Mouse (Mus musculus): ENCODE data around the gene Tmem131. TPM values are rescaled to one million over a fixed set of nuclear protein-coding genes. Genes with fewer than 3 reads are reported as not detected.

Gene Tmem131
- polyA plus RNA-seq, 1 experiment from 2014 or later = 15.6 TPM

DNA sequence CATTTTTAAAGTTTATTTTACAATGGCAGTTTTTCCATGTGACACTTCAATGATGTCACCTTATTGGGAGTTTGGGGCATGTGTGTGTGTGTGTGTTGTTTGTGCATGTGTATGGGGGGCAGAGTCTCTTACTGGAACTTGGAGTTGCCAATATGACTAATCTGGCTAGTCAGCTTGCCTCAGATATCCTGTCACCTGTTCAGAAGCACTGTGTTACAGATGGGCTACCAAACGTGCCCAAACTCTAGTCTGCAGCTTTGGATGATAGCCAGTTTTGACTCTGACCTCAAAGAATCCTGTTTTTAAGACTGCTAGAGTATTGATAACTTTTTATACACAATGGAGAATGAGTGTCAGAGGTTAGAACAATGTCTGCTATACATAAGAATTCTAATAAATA lies 64.3 kb downstream of the Tmem131 start:
- Histone ChIP-seq H3K36me3 (peaks cover 27% of the 10 kb centered on the region), H3K4me2 (no peak overlapping the region), H3K9me3 (no peaks in the 10 kb centered on the region), H3K4me3 (replicated peaks) (no peak overlapping the region), H3K4me1 (replicated peaks) (peaks cover 7% of the 10 kb centered on the region), H3K9ac (replicated peaks) (no peak overlapping the region), H3K27me3 (no peaks in the 10 kb centered on the region), H3K27ac (no peak overlapping the region)
- ATAC-seq (ENCODE audit: insufficient number of reproducible peaks, insufficient read depth, low FRiP score, low TSS enrichment, low read depth) = no peak
- 63% methylated on average over 1 of the region's 1 CpGs for WGBS

DNA sequence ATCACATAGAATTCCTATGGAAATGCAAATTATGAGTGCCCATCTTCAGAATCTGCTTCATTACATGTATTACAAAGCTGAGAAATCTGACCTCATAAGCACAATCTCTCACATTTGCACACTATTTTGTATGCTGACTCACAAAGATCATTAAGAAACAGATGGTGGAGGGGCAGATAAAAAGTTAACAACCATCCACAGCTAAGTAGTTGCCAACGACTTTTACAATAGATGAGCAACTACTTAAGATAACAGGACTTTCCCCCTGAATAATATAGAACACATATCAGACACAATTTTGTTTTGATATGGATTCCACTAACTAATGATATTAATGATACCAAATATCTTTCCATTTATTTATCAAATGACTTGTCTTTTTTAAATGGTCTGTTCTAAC lies 66.3 kb downstream of the Tmem131 start:
- H3K4me1 ChIP-seq (replicated peaks) = no peaks in the 10 kb centered on the region
- no peak overlapping the region for H3K4me3 ChIP-seq (replicated peaks)
- ATAC-seq (ENCODE audit: insufficient number of reproducible peaks, insufficient read depth, low FRiP score, low TSS enrichment, low read depth) = no peak
- no peak overlapping the region for H3K9ac ChIP-seq (replicated peaks)
- H3K27me3 ChIP-seq = no peaks in the 10 kb centered on the region
- no peak overlapping the region for H3K4me2 ChIP-seq
- peaks cover 30% of the 10 kb centered on the region for H3K36me3 ChIP-seq
- H3K27ac ChIP-seq = no peak overlapping the region
- no peaks in the 10 kb centered on the region for H3K9me3 ChIP-seq
- WGBS = 71% methylated on average over 1 of the region's 1 CpGs

DNA sequence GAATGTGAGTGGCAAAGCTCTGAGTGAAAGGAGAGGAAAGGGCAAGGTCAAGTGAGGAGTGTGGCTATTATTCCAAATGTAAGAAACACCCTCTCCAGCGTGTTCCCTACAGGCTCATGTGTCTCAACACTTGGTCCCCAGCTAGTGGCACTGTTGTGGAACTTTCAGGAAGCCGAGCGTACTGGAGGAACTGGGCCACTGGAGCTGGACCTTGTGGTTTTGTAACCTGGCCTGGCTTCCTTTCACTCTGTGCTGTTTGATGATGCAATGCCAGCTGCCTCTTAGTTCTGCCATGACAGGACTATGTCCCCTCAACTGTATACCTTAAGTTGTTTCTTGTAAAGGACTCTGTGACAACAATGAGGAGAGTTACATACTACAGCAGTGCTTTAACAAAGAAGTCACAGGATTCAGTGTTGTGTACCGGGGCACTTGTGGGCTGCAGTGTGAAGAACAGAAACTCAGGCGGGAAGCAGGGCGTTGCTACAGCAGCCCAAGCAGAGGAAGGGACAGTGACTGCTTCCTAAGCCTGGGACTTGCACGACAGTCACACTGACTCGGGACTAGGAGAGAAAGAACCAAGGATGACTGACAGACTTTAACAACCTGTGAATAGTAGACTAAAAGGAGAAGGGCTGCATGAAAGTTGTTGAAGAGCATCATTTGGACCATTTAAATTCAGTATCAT lies 68.4 kb downstream of the Tmem131 start:
- H3K4me2 ChIP-seq = no peak overlapping the region
- no peak for ATAC-seq (ENCODE audit: insufficient number of reproducible peaks, insufficient read depth, low FRiP score, low TSS enrichment, low read depth)

DNA sequence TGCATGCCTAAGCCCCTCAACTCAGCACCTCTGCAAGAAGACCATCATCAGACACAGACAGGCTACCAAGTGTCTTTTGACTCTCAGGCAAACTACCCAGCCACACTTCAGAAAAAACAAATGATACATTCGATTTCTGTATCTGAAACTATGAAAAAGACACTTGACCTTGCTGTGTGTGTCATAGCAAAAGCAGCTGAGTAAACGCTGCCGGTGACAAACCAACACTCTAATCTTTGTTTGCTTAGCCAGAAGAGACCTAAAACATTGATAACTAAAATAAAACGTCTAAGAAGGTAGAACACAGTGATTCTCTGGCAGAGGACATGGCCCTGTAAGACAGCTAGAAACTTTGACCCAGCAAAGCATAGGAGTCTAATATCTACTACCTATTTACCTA lies 72.2 kb downstream of the Tmem131 start:
- Histone ChIP-seq H3K4me3 (replicated peaks) (no peak overlapping the region), H3K27ac (no peak overlapping the region), H3K9me3 (no peaks in the 10 kb centered on the region), H3K36me3 (peaks cover 19% of the 10 kb centered on the region; the same call in 1 of the 2 replicates), H3K4me1 (replicated peaks) (no peaks in the 10 kb centered on the region), H3K9ac (replicated peaks) (no peak overlapping the region), H3K27me3 (no peaks in the 10 kb centered on the region), H3K4me2 (no peak overlapping the region)
- WGBS = 88% methylated on average over 4 of the region's 4 CpGs
- ATAC-seq (ENCODE audit: insufficient number of reproducible peaks, insufficient read depth, low FRiP score, low TSS enrichment, low read depth) = no peak

More for the DNA sequence above, 68.4 kb downstream of the Tmem131 start:
- H3K36me3 ChIP-seq = peaks cover 24% of the 10 kb centered on the region
- no peak overlapping the region for H3K27ac ChIP-seq
- no peak overlapping the region for H3K4me3 ChIP-seq (replicated peaks)
- 88% methylated on average over 8 of the region's 8 CpGs for WGBS
- H3K4me1 ChIP-seq (replicated peaks) = no peaks in the 10 kb centered on the region
- no peak overlapping the region for H3K9ac ChIP-seq (replicated peaks)
- no peaks in the 10 kb centered on the region for H3K9me3 ChIP-seq
- no peaks in the 10 kb centered on the region for H3K27me3 ChIP-seq

DNA sequence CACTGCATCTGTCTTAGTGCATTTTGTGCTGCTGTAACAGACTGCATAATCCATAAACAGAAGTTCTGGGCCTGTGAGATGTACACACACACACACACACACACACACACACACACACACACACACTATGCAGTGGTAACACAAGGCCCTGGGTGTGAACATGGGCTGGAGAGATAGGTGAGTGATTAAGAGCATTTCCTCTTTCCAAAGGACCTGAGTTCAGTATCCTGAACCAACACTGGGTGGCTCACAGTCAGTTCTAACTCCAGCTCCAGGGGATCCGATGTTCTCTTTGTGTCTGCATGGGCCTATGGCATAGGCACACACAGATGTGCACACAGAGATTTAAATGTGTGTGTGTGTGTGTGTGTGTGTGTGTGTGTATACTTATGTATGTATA lies 72.9 kb downstream of the Tmem131 start:
- Histone ChIP-seq H3K36me3 (peaks cover 16% of the 10 kb centered on the region; the same call in 1 of the 2 replicates), H3K27ac (no peak overlapping the region), H3K9ac (replicated peaks) (no peak overlapping the region), H3K9me3 (no peaks in the 10 kb centered on the region), H3K4me1 (replicated peaks) (no peaks in the 10 kb centered on the region), H3K4me2 (no peak overlapping the region), H3K4me3 (replicated peaks) (no peak overlapping the region), H3K27me3 (no peaks in the 10 kb centered on the region)
- ATAC-seq (ENCODE audit: insufficient number of reproducible peaks, insufficient read depth, low FRiP score, low TSS enrichment, low read depth) = no peak
- 95% methylated on average over 1 of the region's 1 CpGs for WGBS

DNA sequence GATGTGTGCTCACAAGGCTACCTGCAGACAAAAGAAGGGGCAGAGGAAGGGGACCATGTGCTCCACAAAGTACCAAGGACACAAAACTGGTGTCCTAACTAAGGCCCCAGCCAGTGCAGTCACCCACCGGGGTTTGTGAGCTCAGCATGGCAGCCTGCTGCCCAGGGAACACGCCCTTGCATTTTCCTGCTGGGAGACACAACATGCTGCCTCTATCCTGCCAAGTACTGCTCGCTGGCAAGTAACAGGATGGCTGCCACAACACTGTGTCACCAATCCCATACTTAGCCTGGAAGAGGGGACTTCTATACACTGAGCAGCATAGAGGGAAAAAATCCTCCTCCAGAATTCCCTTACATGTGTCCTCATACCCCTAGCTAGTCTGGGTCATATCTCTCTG lies 78.7 kb downstream of the Tmem131 start:
- Histone ChIP-seq H3K27me3 (no peaks in the 10 kb centered on the region), H3K4me2 (no peak overlapping the region), H3K36me3 (no peaks in the 10 kb centered on the region; the same call in 1 of the 2 replicates), H3K27ac (no peak overlapping the region), H3K9me3 (no peaks in the 10 kb centered on the region), H3K9ac (replicated peaks) (no peak overlapping the region), H3K4me1 (replicated peaks) (peaks cover 24% of the 10 kb centered on the region), H3K4me3 (replicated peaks) (no peak overlapping the region)
- no peak for ATAC-seq (ENCODE audit: insufficient number of reproducible peaks, insufficient read depth, low FRiP score, low TSS enrichment, low read depth)
- WGBS = 80% methylated on average over 3 of the region's 3 CpGs

DNA sequence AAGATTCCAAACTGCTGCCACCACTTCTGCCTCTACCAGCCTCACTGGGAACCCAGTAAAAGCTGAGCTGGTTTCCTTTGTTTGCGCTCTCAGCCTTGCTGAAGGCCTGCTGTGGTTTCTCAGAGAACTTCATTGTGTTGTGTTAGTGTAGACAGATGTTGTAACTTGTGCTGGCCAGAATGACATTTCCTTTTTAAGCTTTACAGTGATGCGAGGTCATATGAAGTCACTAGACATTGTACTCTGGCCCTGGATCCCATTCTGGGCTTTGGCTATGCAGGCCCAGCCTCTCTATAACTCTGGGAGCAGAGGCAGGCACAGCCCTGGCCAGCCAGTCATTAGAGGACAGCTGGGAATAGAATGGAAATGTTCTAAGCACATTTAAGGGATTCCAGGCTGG lies 81.7 kb downstream of the Tmem131 start:
- Histone ChIP-seq H3K36me3 (no peaks in the 10 kb centered on the region), H3K27me3 (no peaks in the 10 kb centered on the region), H3K4me2 (no peak overlapping the region), H3K4me1 (replicated peaks) (peaks cover 27% of the 10 kb centered on the region), H3K27ac (peak overlapping the region; percentile 81), H3K9ac (replicated peaks) (no peak overlapping the region), H3K9me3 (no peaks in the 10 kb centered on the region), H3K4me3 (replicated peaks) (no peak overlapping the region)
- WGBS = 75% methylated on average over 2 of the region's 2 CpGs
- ATAC-seq (ENCODE audit: insufficient number of reproducible peaks, insufficient read depth, low FRiP score, low TSS enrichment, low read depth) = no peak

DNA sequence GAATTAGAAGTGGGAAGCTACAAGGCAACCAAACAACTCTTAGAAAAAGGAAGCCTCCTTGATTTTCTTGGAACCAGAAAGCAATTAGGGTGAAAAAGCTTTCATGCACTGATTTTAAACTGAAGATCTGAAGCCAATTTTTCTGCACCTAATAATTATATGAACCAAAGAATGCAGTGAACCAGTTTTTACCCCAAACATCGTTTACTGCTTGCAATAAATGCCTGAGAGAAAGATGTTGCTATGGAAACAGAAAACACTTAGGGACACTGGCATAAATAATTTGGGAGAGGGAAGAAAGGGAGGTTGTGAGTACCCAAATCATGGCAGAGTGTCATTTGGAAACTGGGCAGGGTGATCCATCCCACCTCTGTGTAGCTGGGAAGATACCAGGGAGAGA lies 82.6 kb downstream of the Tmem131 start:
- Histone ChIP-seq H3K4me3 (replicated peaks) (no peak overlapping the region), H3K27me3 (no peaks in the 10 kb centered on the region), H3K27ac (peak overlapping the region; percentile 81), H3K9me3 (no peaks in the 10 kb centered on the region), H3K9ac (replicated peaks) (no peak overlapping the region), H3K4me2 (peak overlapping the region; percentile 6; the same call in 1 of the 2 replicates), H3K4me1 (replicated peaks) (peaks cover 27% of the 10 kb centered on the region), H3K36me3 (no peaks in the 10 kb centered on the region)
- no peak for ATAC-seq (ENCODE audit: insufficient number of reproducible peaks, insufficient read depth, low FRiP score, low TSS enrichment, low read depth)
- 6% methylated on average over 1 of the region's 1 CpGs for WGBS

DNA sequence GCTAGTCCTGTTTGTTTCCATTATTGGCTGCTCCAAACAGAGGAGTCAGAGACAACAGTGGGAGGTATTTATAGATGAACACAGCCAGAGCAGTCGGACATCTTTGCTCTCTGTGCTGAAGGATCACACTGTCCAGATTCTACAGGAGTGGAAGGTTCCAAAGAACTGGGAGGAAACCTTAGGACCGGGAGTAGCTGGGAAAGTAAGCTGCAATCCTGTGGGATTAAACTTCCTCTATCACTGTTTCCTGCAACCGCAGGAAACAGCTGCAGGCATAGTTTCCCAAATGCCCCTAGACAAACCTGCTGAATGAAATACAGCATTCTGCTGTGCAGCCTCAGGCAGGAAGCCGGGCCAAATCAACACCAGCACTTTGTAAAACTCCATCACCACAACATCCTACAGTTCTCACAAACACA lies 83.0 kb downstream of the Tmem131 start:
- no peaks in the 10 kb centered on the region for H3K36me3 ChIP-seq
- 0 out of 2 replicates have a peak overlapping the region, but pooled peaks have one; percentile 6 for H3K4me2 ChIP-seq
- H3K27me3 ChIP-seq = no peaks in the 10 kb centered on the region
- peak overlapping the region; percentile 81 for H3K27ac ChIP-seq
- no peak overlapping the region for H3K9ac ChIP-seq (replicated peaks)
- H3K4me3 ChIP-seq (replicated peaks) = no peak overlapping the region
- H3K4me1 ChIP-seq (replicated peaks) = peaks cover 27% of the 10 kb centered on the region
- H3K9me3 ChIP-seq = no peaks in the 10 kb centered on the region
- WGBS = 21% methylated on average over 4 of the region's 4 CpGs
- ATAC-seq (ENCODE audit: insufficient number of reproducible peaks, insufficient read depth, low FRiP score, low TSS enrichment, low read depth) = no peak

DNA sequence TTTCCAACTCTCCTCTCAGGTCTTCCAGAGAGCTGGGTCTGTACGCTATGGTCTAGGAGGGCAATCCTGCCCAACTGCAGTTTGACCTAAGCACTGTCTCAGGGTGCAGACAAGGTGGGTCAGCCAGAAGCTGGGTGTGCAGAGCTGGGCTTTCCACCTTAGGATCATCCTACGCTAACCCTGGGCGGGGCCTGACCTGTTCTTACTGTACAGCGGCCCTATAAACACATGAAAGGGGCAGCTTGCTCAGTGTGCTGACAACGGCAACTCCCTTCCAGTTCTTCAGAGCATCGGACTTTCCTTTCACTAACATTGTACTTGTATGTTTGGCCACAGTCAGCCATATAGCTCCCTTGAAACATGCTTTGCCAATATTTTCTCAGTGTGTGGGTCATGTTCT lies 86.4 kb downstream of the Tmem131 start:
- Histone ChIP-seq H3K4me1 (replicated peaks) (peaks cover 26% of the 10 kb centered on the region), H3K36me3 (peaks cover 11% of the 10 kb centered on the region), H3K9ac (replicated peaks) (no peak overlapping the region), H3K9me3 (no peaks in the 10 kb centered on the region), H3K27me3 (no peaks in the 10 kb centered on the region), H3K27ac (no peak overlapping the region), H3K4me3 (replicated peaks) (no peak overlapping the region), H3K4me2 (no peak overlapping the region)
- WGBS = 95% methylated on average over 6 of the region's 6 CpGs
- ATAC-seq (ENCODE audit: insufficient number of reproducible peaks, insufficient read depth, low FRiP score, low TSS enrichment, low read depth) = no peak

DNA sequence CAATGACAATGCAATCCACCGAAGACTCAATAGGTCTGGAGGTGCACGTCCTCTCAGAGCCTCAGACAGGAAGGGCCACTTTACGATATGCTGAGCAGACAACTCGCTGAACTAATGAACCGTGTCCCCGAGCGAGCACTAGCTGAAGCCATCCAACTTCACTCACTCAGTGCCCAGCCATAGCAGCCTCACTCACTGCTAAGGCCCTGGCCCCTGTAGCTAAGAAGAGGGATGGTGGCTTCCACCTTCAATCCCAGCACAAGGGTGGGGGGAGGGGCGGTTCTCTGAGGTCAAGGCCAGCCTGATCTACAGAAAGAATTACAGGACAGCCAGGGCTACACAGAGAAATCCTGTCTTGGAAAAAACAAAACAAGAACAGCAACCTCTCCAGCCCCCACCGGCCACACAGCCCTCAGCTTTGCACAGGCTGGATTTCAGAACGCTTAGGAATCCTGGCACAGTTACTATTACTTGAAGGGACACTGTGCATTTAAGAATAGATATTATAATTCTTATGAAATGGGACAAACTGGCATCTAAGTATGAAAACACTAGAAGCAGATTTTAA lies 89.2 kb downstream of the Tmem131 start:
- 83% methylated on average over 10 of the region's 10 CpGs for WGBS
- Histone ChIP-seq H3K4me2 (no peak overlapping the region), H3K36me3 (peaks cover 11% of the 10 kb centered on the region), H3K27ac (no peak overlapping the region), H3K27me3 (no peaks in the 10 kb centered on the region), H3K9ac (replicated peaks) (no peak overlapping the region), H3K4me3 (replicated peaks) (no peak overlapping the region), H3K9me3 (no peaks in the 10 kb centered on the region), H3K4me1 (replicated peaks) (no peaks in the 10 kb centered on the region; the same call in 1 of the 2 replicates)
- no peak for ATAC-seq (ENCODE audit: insufficient number of reproducible peaks, insufficient read depth, low FRiP score, low TSS enrichment, low read depth)

DNA sequence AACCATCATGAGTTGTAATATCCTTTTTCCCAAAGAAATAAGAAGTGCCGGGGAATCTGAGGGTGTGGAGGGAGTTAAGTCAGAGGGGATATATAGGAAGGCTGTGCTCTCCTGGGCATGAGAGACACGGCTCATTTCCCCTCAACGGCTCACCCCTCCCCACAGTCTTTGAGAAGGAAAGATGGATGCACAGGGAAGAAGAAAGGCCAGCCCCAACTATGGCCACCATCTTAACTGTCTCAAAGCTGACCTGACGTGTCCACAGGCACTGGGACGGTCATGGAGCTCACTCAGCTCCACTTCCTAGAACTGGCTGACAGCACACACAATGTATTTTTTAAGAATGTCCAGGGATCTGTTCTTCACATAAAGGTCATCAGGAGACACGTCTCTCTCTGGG lies 91.4 kb downstream of the Tmem131 start:
- 81% methylated on average over 6 of the region's 6 CpGs for WGBS
- no peak overlapping the region for H3K9ac ChIP-seq (replicated peaks)
- peaks cover 11% of the 10 kb centered on the region for H3K36me3 ChIP-seq
- ATAC-seq (ENCODE audit: insufficient number of reproducible peaks, insufficient read depth, low FRiP score, low TSS enrichment, low read depth) = no peak
- H3K4me1 ChIP-seq (replicated peaks) = no peaks in the 10 kb centered on the region; the same call in 1 of the 2 replicates
- H3K4me3 ChIP-seq (replicated peaks) = no peak overlapping the region
- H3K27me3 ChIP-seq = no peaks in the 10 kb centered on the region
- no peaks in the 10 kb centered on the region for H3K9me3 ChIP-seq
- no peak overlapping the region for H3K27ac ChIP-seq
- H3K4me2 ChIP-seq = no peak overlapping the region
